Mouse (Mus musculus) cortical plate, adult 2 months (tissue): ENCODE results near the gene Lrch4.

Source experiments
- CTCF ChIP-seq: fragments of 200-500 bp; IDR thresholded peaks from 2 replicates; pipeline ENCODE4 v1.5.1; 2011; ENCODE audit warnings: mild to moderate bottlenecking, control low read depth, low read length; ENCODE audit not compliant: insufficient read depth; ENCODE audit errors: extremely low read depth
- POLR2A ChIP-seq: fragments of 200-500 bp; IDR thresholded peaks from 2 replicates; pipeline ENCODE4 v1.6.1; 2011; ENCODE audit warnings: mild to moderate bottlenecking, low read length, control low read depth; ENCODE audit not compliant: insufficient read depth; ENCODE audit errors: extremely low read depth

- TF ChIP-seq POLR2A (no peak), CTCF (no peak)
These were observed 32.2 kb upstream of the Lrch4 start for GRCm38 (mm10) chr5:137596601-137597261.
